Mouse (Mus musculus) 3134 (cell line): Measurements from ENCODE around the gene Trmt61a.
A peak's percentile ranks its signal among the peaks of the same experiment; 100 is the strongest.
"Not testable (repeated sequence)": the region's sequence is repeated elsewhere in the genome, so short reads cannot be mapped to it uniquely, and the experiment has no call there.

Experiments used
- DNase-seq: peaks from one replicate; pipeline ENCODE4 v3.0.0-alpha.2; 2011; ENCODE audit warnings: low spot score; ENCODE audit not compliant: insufficient read length; ENCODE audit errors: extremely low read depth

Trmt61a gene

DNA sequence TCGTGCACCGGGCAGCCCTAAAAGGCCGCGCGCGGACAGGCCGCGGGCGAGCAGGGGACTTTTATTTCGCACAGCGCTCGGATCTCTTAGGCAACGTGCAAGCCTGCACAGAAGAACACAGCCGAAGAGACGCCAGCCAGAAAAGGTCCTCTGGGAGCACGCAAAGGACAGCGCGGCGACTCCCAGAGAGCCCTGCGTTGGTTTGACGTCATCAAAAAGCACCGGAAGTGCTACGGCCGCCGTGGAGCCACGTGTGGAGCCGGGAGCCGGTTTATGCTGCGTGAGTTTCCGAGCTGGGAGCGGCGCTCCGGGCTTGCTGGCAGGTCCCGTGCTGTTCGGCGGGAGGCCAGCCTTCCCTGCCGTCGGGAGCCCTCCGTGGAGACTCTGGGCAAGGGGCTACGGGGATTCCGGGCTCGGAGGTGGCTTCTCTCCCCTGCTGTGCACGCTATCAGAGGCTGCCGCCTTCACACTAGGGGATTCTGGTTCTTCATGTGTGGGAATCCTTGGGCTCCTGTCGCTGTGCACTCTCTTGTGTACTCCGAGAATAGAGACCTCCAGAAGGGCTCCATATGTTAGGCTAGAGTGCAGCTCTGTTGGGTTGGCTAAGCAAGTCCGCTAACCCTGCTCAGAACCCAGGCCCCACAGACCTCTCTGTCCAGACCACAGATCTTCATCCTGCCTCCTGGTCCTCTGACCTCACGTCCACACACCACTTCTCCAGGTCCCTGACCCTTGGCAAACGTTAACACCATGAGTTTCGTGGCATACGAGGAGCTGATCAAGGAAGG lies at the start of gene Trmt61a:
Gene Trmt61a, plus strand, starts transcription at position 224 of the 788 bp plus-strand sequence.
- peak; percentile 86 for DNase-seq

DNA sequence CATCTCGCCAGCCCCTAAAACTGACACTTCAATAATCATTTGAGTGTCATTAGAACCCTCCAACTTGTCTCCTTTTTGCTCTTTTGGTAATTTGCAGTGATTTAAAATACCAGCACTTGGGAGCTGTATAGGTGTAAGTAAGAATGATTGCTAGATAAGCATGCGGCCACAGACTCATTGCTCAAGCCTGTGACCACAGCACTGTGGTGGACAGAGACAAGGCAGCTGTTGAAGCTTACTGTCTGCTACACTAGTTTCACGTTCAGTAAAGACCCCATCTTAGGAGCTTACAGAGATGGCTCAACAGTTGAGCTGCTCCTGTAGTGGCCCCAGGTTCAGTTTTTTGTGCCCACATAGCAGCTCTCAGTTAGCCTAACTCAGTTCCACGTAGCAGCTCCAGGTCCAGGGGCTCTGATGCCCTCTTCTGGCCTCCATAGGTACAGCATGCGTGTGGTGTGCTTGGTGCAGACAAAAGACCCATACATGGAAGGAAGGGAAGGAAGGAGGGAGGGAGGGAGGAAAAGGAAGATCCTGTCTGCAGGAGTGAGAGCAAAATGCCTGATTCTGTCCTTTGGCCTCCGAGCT lies 29.8 kb upstream of the Trmt61a start:
- no peak for DNase-seq

- DNase-seq, result no peak
Measured at GRCm38 (mm10) chr12:111652953-111653352, 25.0 kb upstream of the Trmt61a start.

GRCm38 (mm10) chr12:111653434-111653833 lies 24.5 kb upstream of the Trmt61a start:
- no peak for DNase-seq

- no peak for DNase-seq
Measured at GRCm38 (mm10) chr12:111655695-111656094, 22.2 kb upstream of the Trmt61a start.

- no peak for DNase-seq
Measured at GRCm38 (mm10) chr12:111659331-111659730, 18.6 kb upstream of the Trmt61a start.

- DNase-seq, result no peak
Measured at GRCm38 (mm10) chr12:111660628-111661027, 17.3 kb upstream of the Trmt61a start.

DNA sequence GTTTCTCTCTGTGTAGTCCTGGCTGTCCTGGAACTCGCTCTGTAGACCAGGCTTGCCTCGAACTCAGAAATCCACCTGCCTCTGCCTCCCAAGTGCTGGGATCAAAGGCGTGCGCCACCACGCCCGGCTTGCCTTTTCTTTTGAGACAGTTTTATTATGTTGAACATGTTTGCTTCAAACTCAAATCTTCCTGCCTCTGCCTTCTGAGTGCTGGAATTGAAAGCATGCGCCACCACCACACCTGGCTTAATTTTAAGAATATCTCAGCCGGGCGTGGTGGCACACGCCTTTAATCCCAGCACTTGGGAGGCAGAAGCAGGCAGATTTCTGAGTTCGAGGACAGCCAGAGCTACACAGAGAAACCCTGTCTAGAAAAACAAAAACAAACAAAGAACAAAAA lies 16.4 kb upstream of the Trmt61a start:
- DNase-seq, result not testable (repeated sequence)

DNA sequence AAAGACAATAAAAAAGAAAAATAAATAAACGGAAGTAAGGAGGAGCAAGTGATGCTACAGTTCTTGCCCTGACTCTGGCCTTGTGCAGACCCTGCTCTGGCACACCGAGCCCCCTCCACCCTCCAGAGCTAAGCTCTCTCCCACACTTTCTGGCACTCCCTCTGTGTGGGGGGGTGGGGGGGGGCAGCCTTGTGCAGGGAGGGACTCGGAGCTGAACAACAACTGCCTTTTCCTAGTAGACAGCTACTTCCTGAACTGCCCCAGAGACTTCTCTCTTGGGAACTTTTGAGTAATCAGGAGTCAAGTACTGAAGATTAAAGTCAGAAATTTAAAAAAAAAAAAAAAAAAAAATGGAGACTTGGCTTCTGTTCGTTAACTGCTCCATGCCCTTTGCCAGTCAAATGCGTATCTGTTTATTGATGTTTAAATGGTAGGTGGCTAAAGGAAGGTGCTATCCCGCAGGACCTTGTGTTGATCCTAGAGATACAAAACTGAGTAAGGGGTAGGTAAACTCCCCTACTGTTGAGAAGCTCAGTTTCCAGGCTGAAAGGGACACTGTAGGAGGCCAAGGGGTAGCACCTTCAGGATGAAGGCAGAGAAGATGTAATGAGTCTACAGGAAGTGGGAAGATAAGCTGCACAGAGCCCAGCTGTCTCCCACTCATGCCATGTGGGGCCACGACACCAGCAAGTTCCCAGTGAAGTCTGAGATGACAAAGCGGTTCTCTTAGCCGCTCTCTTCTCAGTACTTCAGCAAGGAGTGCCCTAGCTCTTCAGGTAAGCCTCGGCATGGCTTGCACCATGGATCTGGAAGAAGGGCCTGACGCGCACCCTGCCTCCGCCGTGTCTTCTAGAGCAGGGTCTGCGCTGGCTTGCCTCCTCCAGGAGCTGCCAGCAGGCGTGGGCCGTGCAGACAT lies 14.4 kb upstream of the Trmt61a start:
- no peak for DNase-seq

DNA sequence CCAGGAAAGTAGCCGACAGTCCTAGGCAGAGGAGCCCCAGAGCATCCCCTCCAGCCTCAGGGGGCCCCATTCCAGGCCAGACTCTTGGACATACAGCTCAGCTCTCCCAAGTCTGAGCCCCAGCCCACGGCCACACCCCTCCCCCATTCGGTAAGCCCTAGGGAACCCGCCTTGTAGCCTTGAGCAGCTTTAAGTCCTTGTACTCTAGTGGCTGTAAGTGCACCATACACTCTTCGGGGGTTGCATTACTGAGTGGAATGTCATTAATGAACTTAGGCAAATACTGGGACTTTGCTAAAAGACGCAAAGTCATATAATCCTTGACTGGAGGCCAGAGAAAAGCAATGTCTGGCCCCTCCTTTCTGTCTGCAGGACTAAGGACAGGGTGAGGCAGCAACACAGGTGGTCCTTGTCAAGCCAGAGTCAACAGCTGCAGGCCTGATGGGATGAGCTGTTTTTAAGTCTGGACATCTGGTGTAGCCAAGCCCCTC lies 13.7 kb upstream of the Trmt61a start:
- no peak for DNase-seq

GRCm38 (mm10) chr12:111665041-111665880 lies 12.6 kb upstream of the Trmt61a start:
- no peak for DNase-seq

DNA sequence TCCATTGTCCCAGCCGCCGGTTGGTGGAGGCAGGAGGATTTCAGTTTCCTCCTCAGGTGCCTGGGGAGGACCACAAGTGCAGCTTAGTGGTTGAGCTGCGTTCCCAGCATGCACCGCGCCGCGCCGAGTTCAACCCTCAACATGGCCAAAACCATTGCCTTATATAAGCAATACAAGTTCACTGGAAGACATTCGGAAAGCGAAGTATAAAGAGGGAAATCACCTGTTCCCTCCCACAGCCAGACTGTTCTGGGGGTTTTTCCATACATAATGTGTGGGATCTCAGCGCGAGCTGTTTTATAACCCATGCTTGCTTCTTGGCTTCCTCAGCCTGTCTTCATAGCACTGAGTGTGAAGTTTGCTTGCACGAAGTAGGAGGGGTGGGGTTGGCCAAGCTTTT lies 11.5 kb upstream of the Trmt61a start:
- DNase-seq, result no peak

- DNase-seq, result no peak
Measured at GRCm38 (mm10) chr12:111667421-111667820, 10.5 kb upstream of the Trmt61a start.

GRCm38 (mm10) chr12:111668457-111668912 lies 9.4 kb upstream of the Trmt61a start:
- peak; percentile 70 for DNase-seq

GRCm38 (mm10) chr12:111669000-111669788 lies 8.7 kb upstream of the Trmt61a start:
- no peak for DNase-seq

DNA sequence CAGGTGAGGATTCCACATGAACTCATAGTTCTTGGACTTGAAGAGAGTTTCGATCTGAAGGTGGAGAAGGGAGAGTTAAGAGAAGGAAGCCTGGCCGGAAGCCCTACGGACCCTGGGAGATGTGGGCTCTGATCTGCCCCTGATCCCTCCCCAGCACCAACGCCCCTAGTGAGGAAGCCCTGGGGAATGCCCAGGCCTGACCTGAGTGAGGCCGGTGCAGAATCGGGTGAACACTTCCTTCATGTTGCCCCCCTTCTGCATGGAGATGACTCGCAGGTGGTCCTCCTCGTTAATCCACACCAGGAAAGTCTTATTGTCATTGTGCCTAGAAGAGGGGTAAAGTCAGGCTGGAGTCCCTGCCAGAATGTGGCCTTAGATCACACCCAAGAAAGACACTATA lies 7.9 kb upstream of the Trmt61a start:
- DNase-seq, result no peak

DNA sequence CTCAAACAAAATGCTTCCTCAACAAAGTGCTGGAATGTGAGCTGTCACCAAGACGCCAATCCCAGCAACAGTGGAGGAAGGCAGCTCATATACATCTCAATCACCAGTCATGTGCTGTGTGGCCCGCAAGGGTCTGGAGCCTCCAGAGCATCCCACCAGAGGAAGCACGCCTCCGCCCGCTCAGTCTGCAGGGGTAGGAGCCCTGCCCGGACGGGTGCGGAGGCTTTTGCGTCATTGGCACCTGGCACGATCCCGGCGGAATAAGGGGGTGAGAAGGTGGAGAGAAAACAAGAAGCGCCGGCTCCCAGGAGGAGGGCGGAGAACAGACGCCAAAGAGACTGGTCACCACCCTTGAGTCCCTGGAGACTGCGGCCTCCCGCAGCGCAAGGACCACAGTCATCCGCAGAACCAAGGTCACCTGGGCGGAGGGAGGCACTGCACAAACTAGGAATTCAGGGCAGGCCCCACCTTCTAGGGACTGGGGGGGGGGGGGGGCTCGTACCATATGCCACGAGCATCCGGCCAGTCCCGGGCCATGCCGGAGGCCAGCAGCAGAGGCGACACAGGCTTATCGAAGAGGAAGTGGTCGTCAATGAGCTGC lies 7.4 kb upstream of the Trmt61a start:
- no peak for DNase-seq

DNA sequence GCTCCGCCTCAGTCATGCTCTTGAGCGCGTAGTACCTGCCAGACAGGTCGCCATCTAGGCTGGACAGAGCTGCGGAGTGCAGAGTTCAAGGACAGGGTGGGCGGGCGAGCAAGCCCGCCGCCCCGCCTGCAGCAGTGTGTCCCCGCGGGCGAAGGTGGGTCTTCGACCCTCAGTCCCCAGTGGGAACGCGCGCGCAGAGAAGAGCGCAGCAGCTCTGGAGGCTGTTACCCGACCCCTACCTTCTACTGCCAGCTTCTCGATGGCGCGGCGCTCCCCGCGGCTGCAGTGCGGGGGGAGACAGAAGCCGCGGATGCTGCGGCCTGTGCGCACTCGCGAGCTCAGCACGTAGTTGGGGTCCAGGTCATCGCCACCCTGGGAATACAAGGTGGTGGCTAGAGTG lies 6.9 kb upstream of the Trmt61a start:
- no peak for DNase-seq

GRCm38 (mm10) chr12:111671431-111671902 lies 6.4 kb upstream of the Trmt61a start:
- no peak for DNase-seq
